Mouse (Mus musculus): Measurements from ENCODE around the gene Trmt11.
"Not testable (repeated sequence)": the region's sequence is repeated elsewhere in the genome, so short reads cannot be mapped to it uniquely, and the experiment has no call there.

Trmt11 gene

GRCm38 (mm10) chr10:30564651-30565050 lies 35.9 kb downstream of the Trmt11 start:
- ATAC-seq (ENCODE audit: insufficient number of reproducible peaks, low FRiP score, low TSS enrichment): no peak

- no peak; the same call in 1 of the 2 replicates for ATAC-seq (ENCODE audit: insufficient number of reproducible peaks, low FRiP score, low TSS enrichment)
Observed at GRCm38 (mm10) chr10:30555686-30556578, 44.6 kb downstream of the Trmt11 start.

- ATAC-seq (ENCODE audit: insufficient number of reproducible peaks, low FRiP score, low TSS enrichment): no peak
Observed at GRCm38 (mm10) chr10:30552377-30552776, 48.2 kb downstream of the Trmt11 start.

- ATAC-seq (ENCODE audit: insufficient number of reproducible peaks, low FRiP score, low TSS enrichment): no peak
Observed at GRCm38 (mm10) chr10:30549974-30550373, 50.6 kb downstream of the Trmt11 start.

- ATAC-seq (ENCODE audit: insufficient number of reproducible peaks, low FRiP score, low TSS enrichment): no peak
Observed at GRCm38 (mm10) chr10:30538538-30538815, 62.1 kb downstream of the Trmt11 start.

- 0 out of 2 replicates have a peak, but pooled peaks have one; percentile 59 for ATAC-seq (ENCODE audit: insufficient number of reproducible peaks, low FRiP score, low TSS enrichment)
Observed at GRCm38 (mm10) chr10:30537734-30538537, 62.6 kb downstream of the Trmt11 start.

GRCm38 (mm10) chr10:30535930-30536329 lies 64.6 kb downstream of the Trmt11 start:
- ATAC-seq (ENCODE audit: insufficient number of reproducible peaks, low FRiP score, low TSS enrichment): not testable (repeated sequence)

- ATAC-seq (ENCODE audit: insufficient number of reproducible peaks, low FRiP score, low TSS enrichment): no peak
Observed at GRCm38 (mm10) chr10:30527122-30527521, 73.4 kb downstream of the Trmt11 start.

- ATAC-seq (ENCODE audit: insufficient number of reproducible peaks, low FRiP score, low TSS enrichment): no peak
Observed at GRCm38 (mm10) chr10:30521727-30522126, 78.8 kb downstream of the Trmt11 start.

- ATAC-seq (ENCODE audit: insufficient number of reproducible peaks, low FRiP score, low TSS enrichment): no peak
Observed at GRCm38 (mm10) chr10:30519143-30519542, 81.4 kb downstream of the Trmt11 start.

- no peak for ATAC-seq (ENCODE audit: insufficient number of reproducible peaks, low FRiP score, low TSS enrichment)
Observed at GRCm38 (mm10) chr10:30517224-30517623, 83.3 kb downstream of the Trmt11 start.

- 0 out of 2 replicates have a peak, but pooled peaks have one; percentile 15 for ATAC-seq (ENCODE audit: insufficient number of reproducible peaks, low FRiP score, low TSS enrichment)
Observed at GRCm38 (mm10) chr10:30516771-30517170, 83.8 kb downstream of the Trmt11 start.

GRCm38 (mm10) chr10:30504736-30505135 lies 95.8 kb downstream of the Trmt11 start:
- ATAC-seq (ENCODE audit: insufficient number of reproducible peaks, low FRiP score, low TSS enrichment): no peak

GRCm38 (mm10) chr10:30503168-30503567 lies 97.4 kb downstream of the Trmt11 start:
- no peak for ATAC-seq (ENCODE audit: insufficient number of reproducible peaks, low FRiP score, low TSS enrichment)

GRCm38 (mm10) chr10:30502718-30503117 lies 97.8 kb downstream of the Trmt11 start:
- no peak for ATAC-seq (ENCODE audit: insufficient number of reproducible peaks, low FRiP score, low TSS enrichment)

GRCm38 (mm10) chr10:30498223-30498622 lies 102.3 kb downstream of the Trmt11 start:
- ATAC-seq (ENCODE audit: insufficient number of reproducible peaks, low FRiP score, low TSS enrichment): not testable (repeated sequence)

Measured in cerebellum, adult (tissue).